Mouse (Mus musculus): ENCODE results near the gene Nup107. TPM values are rescaled to one million over a fixed set of nuclear protein-coding genes. Genes with fewer than 3 reads are reported as not detected.

Nup107 gene
- total and polyA plus RNA-seq, 3 experiments, result 47.7 to 97.0 (median 82.0) TPM

DNA sequence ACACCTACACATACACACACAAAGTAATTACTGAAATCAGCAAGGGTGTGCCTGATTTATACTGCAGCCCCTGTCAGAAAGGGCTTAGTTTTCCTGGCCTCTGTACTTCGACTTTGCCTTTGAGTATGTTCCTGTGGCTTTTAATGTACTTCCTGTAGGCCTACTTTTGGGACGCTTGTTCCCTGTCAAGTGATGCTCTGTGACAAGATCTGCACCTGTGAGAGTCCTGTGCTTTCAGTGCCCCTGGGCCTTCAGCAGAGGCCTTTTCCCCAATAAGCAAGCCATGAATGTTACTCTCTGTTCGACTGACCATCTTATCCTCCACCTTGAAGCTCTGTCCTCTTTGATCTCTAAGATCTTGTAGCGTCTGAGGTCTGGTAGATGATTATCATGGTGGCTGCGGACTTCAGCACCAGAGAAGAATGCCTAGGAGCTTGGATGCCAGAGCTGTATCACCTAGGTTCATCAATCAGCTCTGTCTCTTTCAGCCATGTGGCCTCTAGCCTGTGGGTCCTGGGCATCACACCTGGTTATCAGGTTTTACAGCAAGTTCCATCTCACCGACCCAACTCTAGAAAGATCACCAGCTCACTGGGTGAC lies 6.0 kb upstream of the Nup107 start:
- dilution Hi-C loops (cut with MboI; ENCODE audit: extremely low pct_ligation_motif_present, extremely low pct_unique_long_range_greater_than_20kb, low sequenced_read_pairs), result no loop called here
- H3K9me3 ChIP-seq (replicated peaks; ENCODE audit: low read length), result peaks cover 2% of the 10 kb centered on the region
- H3K4me1 ChIP-seq (ENCODE audit: control insufficient read depth in 1 of 2, insufficient read depth in 2 of 2), result peaks cover 0 to 8% of the 10 kb centered on the region in 2 experiments; a peak in 2 of 4 replicates
- H3K27me3 ChIP-seq (replicated peaks), result no peaks in the 10 kb centered on the region
- no peak for DNase-seq (ENCODE audit: extremely low read depth)
- no peaks in the 10 kb centered on the region for H3K36me3 ChIP-seq (replicated peaks in 1 of 2; ENCODE audit: control insufficient read depth in 1 of 2, insufficient read depth in 1 of 2, low read length in 1 of 2)
- no peak overlapping the region for H3K4me2 ChIP-seq (ENCODE audit: insufficient read depth, low read depth, poor library complexity, severe bottlenecking)
- TF ChIP-seq RAD21 (IDR thresholded peaks at IDR 0.05; ENCODE audit: low read depth, low read length), result no peak
- TF ChIP-seq CHD1 (IDR thresholded peaks at IDR 0.05; ENCODE audit: low read depth, low read length), result no peak
- TF ChIP-seq ZC3H11A (IDR thresholded peaks at IDR 0.05; ENCODE audit: low read depth, low read length), result no peak
- no peak for TF ChIP-seq ZKSCAN1 (IDR thresholded peaks at IDR 0.05; ENCODE audit: borderline replicate concordance, low read depth, low read length)
- TF ChIP-seq POLR2AphosphoS2 (IDR thresholded peaks at IDR 0.05; ENCODE audit: low read depth, low read length), result no peak
- TF ChIP-seq RCOR1 (conservative IDR thresholded peaks at IDR 0.05; ENCODE audit: low read depth, low read length), result no peak
- no peak for TF ChIP-seq IRF4 (IDR thresholded peaks at IDR 0.05; ENCODE audit: low read depth, low read length)
- no peak overlapping the region for H3K27ac ChIP-seq (ENCODE audit: insufficient read depth, low read depth)
- H3K9ac ChIP-seq (ENCODE audit: insufficient read depth, low read depth), result no peak overlapping the region
- H3K4me3 ChIP-seq (replicated peaks in 1 of 3; ENCODE audit: low read depth in 2 of 3, low read length in 2 of 3, poor library complexity in 1 of 3), result no peak overlapping the region
- no peaks in the 10 kb centered on the region for H3K79me2 ChIP-seq (replicated peaks; ENCODE audit: control insufficient read depth, extremely low read depth, insufficient read depth, poor library complexity, severe bottlenecking)
- in situ Hi-C loops (cut with MboI; ENCODE audit: low pct_ligation_motif_present, low pct_unique_long_range_greater_than_20kb, low sequenced_read_pairs), result no loop called here

DNA sequence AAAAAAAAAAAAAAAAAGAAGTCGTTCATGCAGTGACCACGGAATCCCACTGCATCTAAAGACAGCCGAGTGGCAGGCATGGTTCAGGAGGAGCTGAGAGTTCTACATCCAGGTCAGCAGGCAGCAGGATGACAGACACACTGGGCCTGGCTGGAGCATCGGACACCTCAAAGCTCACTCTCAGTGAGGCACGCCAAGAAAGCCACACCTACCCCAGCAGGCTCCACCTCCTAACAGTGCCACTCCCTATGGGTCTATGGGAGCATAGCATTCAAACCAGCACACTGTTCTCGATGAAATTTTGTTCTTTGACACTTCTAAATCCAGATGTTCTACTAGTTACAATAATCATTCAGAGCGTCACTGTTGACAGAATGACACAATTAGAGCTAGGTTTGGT lies 5.2 kb upstream of the Nup107 start:
- Histone ChIP-seq H3K9me3 (replicated peaks; ENCODE audit: low read length) (peaks cover 2% of the 10 kb centered on the region), H3K4me2 (ENCODE audit: insufficient read depth, low read depth, poor library complexity, severe bottlenecking) (no peak overlapping the region), H3K36me3 (replicated peaks in 1 of 2; ENCODE audit: control insufficient read depth in 1 of 2, insufficient read depth in 1 of 2, low read length in 1 of 2) (no peaks in the 10 kb centered on the region), H3K27me3 (replicated peaks) (no peaks in the 10 kb centered on the region), H3K27ac (ENCODE audit: insufficient read depth, low read depth) (no peak overlapping the region), H3K4me3 (replicated peaks in 1 of 3; ENCODE audit: low read depth in 2 of 3, low read length in 2 of 3, poor library complexity in 1 of 3) (no peak overlapping the region), H3K79me2 (replicated peaks; ENCODE audit: control insufficient read depth, extremely low read depth, insufficient read depth, poor library complexity, severe bottlenecking) (no peaks in the 10 kb centered on the region), H3K9ac (ENCODE audit: insufficient read depth, low read depth) (no peak overlapping the region), H3K4me1 (ENCODE audit: control insufficient read depth in 1 of 2, insufficient read depth in 2 of 2) (peaks cover 0 to 12% of the 10 kb centered on the region in 2 experiments; a peak in 2 of 4 replicates)
- DNase-seq (ENCODE audit: extremely low read depth), result no peak
- in situ Hi-C loops (cut with MboI; ENCODE audit: low pct_ligation_motif_present, low pct_unique_long_range_greater_than_20kb, low sequenced_read_pairs) (no loop called here), dilution Hi-C loops (cut with MboI; ENCODE audit: extremely low pct_ligation_motif_present, extremely low pct_unique_long_range_greater_than_20kb, low sequenced_read_pairs) (no loop called here)
- no peak for TF ChIP-seq POLR2A (IDR thresholded peaks at IDR 0.05; ENCODE audit: low read depth, low read length)

DNA sequence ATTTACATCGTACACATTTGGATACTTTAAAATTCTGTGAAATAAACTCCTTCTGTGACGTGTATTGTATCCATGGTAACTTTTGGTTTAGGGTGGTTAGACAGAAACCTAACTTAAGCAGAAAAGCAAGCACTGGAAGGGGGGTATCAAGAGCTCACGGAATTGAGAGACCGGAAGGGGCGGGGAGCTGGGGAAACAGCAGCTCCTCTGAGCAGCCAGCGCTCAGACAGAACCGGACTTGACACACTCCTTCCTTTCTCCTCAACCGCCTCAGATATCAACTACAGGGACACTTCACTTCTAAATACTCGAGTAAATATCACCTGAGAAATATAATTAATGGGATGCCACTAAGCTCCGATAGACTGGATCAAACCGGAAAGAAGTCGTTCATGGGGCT lies 4.6 kb upstream of the Nup107 start:
- dilution Hi-C loops (cut with MboI; ENCODE audit: extremely low pct_ligation_motif_present, extremely low pct_unique_long_range_greater_than_20kb, low sequenced_read_pairs), result no loop called here
- H3K4me2 ChIP-seq (ENCODE audit: insufficient read depth, low read depth, poor library complexity, severe bottlenecking), result no peak overlapping the region
- peaks cover 0 to 12% of the 10 kb centered on the region in 2 experiments; a peak in 2 of 4 replicates for H3K4me1 ChIP-seq (ENCODE audit: control insufficient read depth in 1 of 2, insufficient read depth in 2 of 2)
- no peaks in the 10 kb centered on the region for H3K27me3 ChIP-seq (replicated peaks)
- DNase-seq (ENCODE audit: extremely low read depth), result no peak
- no peak overlapping the region for H3K9ac ChIP-seq (ENCODE audit: insufficient read depth, low read depth)
- H3K27ac ChIP-seq (ENCODE audit: insufficient read depth, low read depth), result no peak overlapping the region
- H3K36me3 ChIP-seq (replicated peaks in 1 of 2; ENCODE audit: control insufficient read depth in 1 of 2, insufficient read depth in 1 of 2, low read length in 1 of 2), result no peaks in the 10 kb centered on the region
- no peak overlapping the region for H3K4me3 ChIP-seq (replicated peaks in 1 of 3; ENCODE audit: low read depth in 2 of 3, low read length in 2 of 3, poor library complexity in 1 of 3)
- in situ Hi-C loops (cut with MboI; ENCODE audit: low pct_ligation_motif_present, low pct_unique_long_range_greater_than_20kb, low sequenced_read_pairs), result no loop called here
- no peak for TF ChIP-seq ZKSCAN1 (IDR thresholded peaks at IDR 0.05; ENCODE audit: borderline replicate concordance, low read depth, low read length)
- TF ChIP-seq PAX5 (IDR thresholded peaks at IDR 0.05; ENCODE audit: low read length), result no peak
- TF ChIP-seq USF2 (conservative IDR thresholded peaks at IDR 0.05; ENCODE audit: low read depth, low read length), result no peak
- TF ChIP-seq KAT2A (IDR thresholded peaks at IDR 0.05; ENCODE audit: insufficient replicate concordance, low read length), result no peak
- no peak for TF ChIP-seq IRF4 (IDR thresholded peaks at IDR 0.05; ENCODE audit: low read depth, low read length)
- no peak for TF ChIP-seq ETS1 (conservative IDR thresholded peaks at IDR 0.05; ENCODE audit: low read depth, low read length)
- no peak for TF ChIP-seq ZNF384 (IDR thresholded peaks at IDR 0.05; ENCODE audit: low read depth, low read length)
- no peak for TF ChIP-seq MAFK (IDR thresholded peaks at IDR 0.05; ENCODE audit: insufficient replicate concordance, low read length)
- TF ChIP-seq GABPA (IDR thresholded peaks at IDR 0.05; ENCODE audit: insufficient replicate concordance, low read depth, low read length), result no peak
- TF ChIP-seq BHLHE40 (IDR thresholded peaks at IDR 0.05; ENCODE audit: low read depth, low read length), result no peak
- TF ChIP-seq UBTF (IDR thresholded peaks at IDR 0.05; ENCODE audit: low read depth, low read length), result no peak
- TF ChIP-seq TBP (conservative IDR thresholded peaks at IDR 0.05; ENCODE audit: low read depth, low read length), result no peak
- no peak for TF ChIP-seq USF1 (IDR thresholded peaks at IDR 0.05; ENCODE audit: low read depth, low read length)
- peaks cover 2% of the 10 kb centered on the region for H3K9me3 ChIP-seq (replicated peaks; ENCODE audit: low read length)
- H3K79me2 ChIP-seq (replicated peaks; ENCODE audit: control insufficient read depth, extremely low read depth, insufficient read depth, poor library complexity, severe bottlenecking), result peaks cover 3% of the 10 kb centered on the region

Data from CH12.LX (cell line).